Mouse (Mus musculus) spleen, adult 2 months (tissue): ENCODE data around the gene Chchd10. TPM values are rescaled to one million over a fixed set of nuclear protein-coding genes. Genes with fewer than 3 reads are reported as not detected.
A peak's percentile ranks its signal among the peaks of the same experiment; 100 is the strongest.

Experiments used
- DNase-seq, 2 experiments: peaks; one replicate each; pipeline versions ENCODE4 v3.0.0 to v3.0.0-alpha.2; 2012 to 2021; ENCODE audit warnings: low spot score in 2 of 2, low read depth in 1 of 2
- H3K27ac ChIP-seq: fragments of 200-500 bp; 2 replicates; pipeline ENCODE4 v1.5.1; 2012; ENCODE audit warnings: low read length, inconsistent platforms; ENCODE audit not compliant: insufficient read depth
- H3K27me3 ChIP-seq: fragments of 200-500 bp; 2 replicates; pipeline ENCODE4 v1.6.1; 2012; ENCODE audit warnings: mild to moderate bottlenecking, moderate library complexity, low read length, inconsistent platforms; ENCODE audit not compliant: control insufficient read depth, insufficient read depth
- H3K36me3 ChIP-seq: fragments of 200-500 bp; 2 replicates; pipeline ENCODE4 v1.6.1; 2012; ENCODE audit warnings: mild to moderate bottlenecking, low read length, inconsistent platforms; ENCODE audit not compliant: control insufficient read depth, insufficient read depth
- H3K4me1 ChIP-seq: fragments of 200-500 bp; 2 replicates; pipeline ENCODE4 v1.6.1; 2011; ENCODE audit warnings: inconsistent platforms; ENCODE audit not compliant: control insufficient read depth, insufficient read depth, insufficient read length
- H3K4me3 ChIP-seq: fragments of 200-500 bp; 2 replicates; pipeline ENCODE4 v1.5.1; 2011; ENCODE audit warnings: mild to moderate bottlenecking, inconsistent platforms; ENCODE audit not compliant: insufficient read depth, insufficient read length; ENCODE audit errors: extremely low read depth
- CTCF ChIP-seq: fragments of 200-500 bp; IDR thresholded peaks from 2 replicates; pipeline ENCODE4 v1.5.1; 2011; ENCODE audit warnings: mild to moderate bottlenecking, inconsistent platforms; ENCODE audit not compliant: insufficient read depth, insufficient read length, insufficient replicate concordance; ENCODE audit errors: extremely low read depth
- POLR2A ChIP-seq: fragments of 200-500 bp; IDR thresholded peaks from 2 replicates; pipeline ENCODE4 v1.6.1; 2011; ENCODE audit warnings: low read depth, low read length, inconsistent platforms
- WGBS: fragments of 180-500 bp; shearing (Covaris S2); methylation state at CpG from one replicate; pipeline ENCODE4 v1.1.7; 2018; 5-methylcytosine and 5-hydroxymethylcytosine counted together
- polyA plus RNA-seq: library from polyadenylated mRNA; depleted of rRNA; stranded (reverse); fragments of >200 nt; gene quantifications from 2 replicates; pipeline ENCODE4 v1.2.3, GENCODE M21; 2012

Gene Chchd10
- polyA plus RNA-seq, 1 experiment, result 86.8 TPM

- H3K4me3 ChIP-seq, result no peak overlapping the region
- no peaks in the 10 kb centered on the region for H3K27me3 ChIP-seq
- H3K36me3 ChIP-seq, result peaks cover 33% of the 10 kb centered on the region
- no peak for DNase-seq
- H3K27ac ChIP-seq, result no peak overlapping the region; the same call in 1 of the 2 replicates
- 84% methylated on average over 2 of the region's 2 CpGs for WGBS
- H3K4me1 ChIP-seq, result no peaks in the 10 kb centered on the region
- TF ChIP-seq CTCF, result no peak
- no peak for TF ChIP-seq POLR2A
These were observed 22.2 kb upstream of the Chchd10 start for GRCm38 (mm10) chr10:75910698-75911097.

GRCm38 (mm10) chr10:75913013-75913589 is 19.8 kb upstream of the Chchd10 start:
- no peaks in the 10 kb centered on the region for H3K27me3 ChIP-seq
- no peak overlapping the region for H3K27ac ChIP-seq
- TF ChIP-seq CTCF (no peak), POLR2A (no peak)
- WGBS, result 59% methylated on average over 6 of the region's 6 CpGs
- no peak for DNase-seq
- peaks cover 31% of the 10 kb centered on the region for H3K36me3 ChIP-seq
- no peak overlapping the region for H3K4me3 ChIP-seq
- no peaks in the 10 kb centered on the region for H3K4me1 ChIP-seq

DNA sequence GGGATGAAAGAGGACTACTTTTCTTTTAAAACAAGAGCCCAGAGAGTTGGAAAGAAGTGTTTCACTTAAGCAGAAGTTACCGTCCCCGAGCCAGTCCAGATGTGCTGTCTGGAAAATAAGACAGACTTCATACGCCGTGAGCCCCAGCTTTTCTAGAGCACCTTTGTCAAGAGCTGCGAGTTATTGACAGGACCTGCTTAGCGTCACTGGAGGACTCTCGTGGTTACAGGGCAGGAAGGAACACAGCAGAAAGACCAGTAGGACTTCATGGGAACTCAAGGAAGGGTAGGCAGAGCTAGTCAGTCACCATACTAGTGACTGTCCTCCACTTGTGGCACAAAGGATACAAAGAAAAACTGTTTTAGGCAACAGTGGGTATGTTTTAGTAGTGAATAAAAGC is 17.4 kb upstream of the Chchd10 start:
- TF ChIP-seq POLR2A (no peak), CTCF (no peak)
- WGBS, result 83% methylated on average over 7 of the region's 7 CpGs
- Histone ChIP-seq H3K4me3 (no peak overlapping the region), H3K36me3 (peaks cover 23% of the 10 kb centered on the region), H3K4me1 (no peaks in the 10 kb centered on the region), H3K27ac (no peak overlapping the region), H3K27me3 (no peaks in the 10 kb centered on the region)
- DNase-seq, result no peak

- Histone ChIP-seq H3K4me1 (no peaks in the 10 kb centered on the region), H3K27me3 (no peaks in the 10 kb centered on the region), H3K27ac (no peak overlapping the region), H3K36me3 (peaks cover 15% of the 10 kb centered on the region), H3K4me3 (no peak overlapping the region)
- DNase-seq, result no peak
- no peak for TF ChIP-seq POLR2A
- TF ChIP-seq CTCF, result no peak
- 95% methylated on average over 8 of the region's 8 CpGs for WGBS
These were observed 16.1 kb upstream of the Chchd10 start for GRCm38 (mm10) chr10:75916840-75917239.

GRCm38 (mm10) chr10:75919026-75919425 is 13.9 kb upstream of the Chchd10 start:
- DNase-seq, result no peak
- Histone ChIP-seq H3K27ac (no peak overlapping the region), H3K36me3 (peaks cover 15% of the 10 kb centered on the region), H3K4me1 (no peaks in the 10 kb centered on the region; the same call in 1 of the 2 replicates), H3K27me3 (no peaks in the 10 kb centered on the region), H3K4me3 (no peak overlapping the region)
- TF ChIP-seq CTCF (no peak), POLR2A (no peak)
- WGBS, result 93% methylated on average over 5 of the region's 5 CpGs

DNA sequence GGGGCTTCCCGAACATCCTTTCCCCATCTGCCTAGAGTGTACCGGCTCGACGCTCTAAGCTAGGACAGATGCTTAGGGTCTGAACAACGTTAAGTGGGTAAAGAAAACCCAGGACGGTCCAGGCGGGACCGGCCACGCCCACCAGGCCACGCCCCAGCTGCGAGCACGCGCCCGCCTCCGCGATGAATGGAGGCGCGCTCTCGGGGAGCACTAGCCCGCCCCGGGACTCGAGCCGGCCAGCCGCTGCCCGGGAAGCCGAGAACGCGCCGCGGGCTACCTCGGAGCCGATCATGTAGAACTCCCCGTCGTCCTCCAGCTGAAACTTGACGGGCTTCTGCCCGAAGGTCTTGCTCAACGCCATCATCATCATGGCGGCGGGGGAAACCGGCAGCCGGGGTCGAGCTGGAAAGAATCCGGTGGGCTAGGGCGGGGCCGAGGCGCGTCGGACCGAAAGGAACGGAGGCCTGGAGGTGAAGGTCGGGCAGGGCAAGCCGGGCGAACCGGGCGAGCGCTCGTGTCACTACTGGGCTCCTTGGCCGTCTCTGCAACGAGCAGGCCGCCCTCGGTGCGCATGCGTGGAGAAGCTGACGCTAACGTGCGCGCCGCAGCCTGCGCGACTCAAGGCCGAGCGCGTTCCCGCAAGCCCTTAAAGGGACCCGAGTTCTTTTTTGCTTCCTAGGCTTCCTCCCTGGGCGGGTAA is 11.8 kb upstream of the Chchd10 start, which contains the start of gene Smarcb1:
Gene Smarcb1 (minus strand): TSS at position 592 of the 700 bp plus-strand sequence.
- under 1% methylated on average over 75 of the region's 76 CpGs for WGBS
- peak; percentile 23 for TF ChIP-seq POLR2A
- TF ChIP-seq CTCF, result no peak
- peak; percentile 86 to 93 for DNase-seq
- H3K27ac ChIP-seq, result peak within 1 kb of the TSS; percentile 97
- no peaks in the 10 kb centered on the region for H3K27me3 ChIP-seq
- 0 out of 2 replicates have a peak, but pooled peaks cover 3% of the 10 kb centered on the region for H3K36me3 ChIP-seq
- peak within 1 kb of the TSS; percentile 99 for H3K4me3 ChIP-seq
- no peaks in the 10 kb centered on the region; the same call in 1 of the 2 replicates for H3K4me1 ChIP-seq
